Mouse (Mus musculus): ENCODE data around the gene Sntn. TPM values are rescaled to one million over a fixed set of nuclear protein-coding genes. Genes with fewer than 3 reads are reported as not detected.

Gene Sntn
- polyA plus RNA-seq (2012; fragmentation: generic; extraction: Trizol): not detected

DNA sequence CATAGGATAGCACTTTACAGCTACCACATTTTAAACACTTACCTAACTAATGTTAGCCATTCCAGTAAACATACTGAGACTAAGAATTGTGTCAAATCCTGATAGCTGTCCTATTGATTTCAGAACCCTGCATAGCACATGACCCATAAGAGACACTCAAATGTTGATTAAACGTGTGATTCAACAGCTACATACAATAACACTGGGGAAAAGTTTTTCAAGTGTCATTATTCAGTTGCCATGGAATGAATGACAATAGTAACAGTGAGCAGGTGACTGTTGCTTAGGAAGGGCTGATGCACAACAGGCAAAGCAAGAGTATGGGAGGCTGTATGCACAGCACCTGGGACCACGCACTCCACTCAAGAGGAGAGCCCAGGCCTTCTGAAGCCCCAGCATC is at the start of gene Sntn:
Sntn (plus strand) TSS at position 301 of the 400 bp plus-strand sequence.
- no peak for TF ChIP-seq POLR2AphosphoS2 (IDR thresholded peaks at IDR 0.05; ENCODE audit: insufficient read length, low read depth)
- no peak for TF ChIP-seq TCF12 (IDR thresholded peaks at IDR 0.05; ENCODE audit: insufficient read depth, poor library complexity, severe bottlenecking)
- TF ChIP-seq MYOG (IDR thresholded peaks at IDR 0.05; ENCODE audit: control insufficient read depth in 1 of 3, insufficient read depth in 1 of 3, insufficient read length in 2 of 3, low read depth in 2 of 3): no peak
- no peak for TF ChIP-seq E2F4 (IDR thresholded peaks at IDR 0.05; ENCODE audit: insufficient read depth)
- no peak for TF ChIP-seq MYOD1 (IDR thresholded peaks at IDR 0.05; ENCODE audit: control insufficient read depth in 1 of 3, insufficient read length in 2 of 3, low read depth in 2 of 3)
- no peak for TF ChIP-seq POLR2A (IDR thresholded peaks at IDR 0.05; ENCODE audit: insufficient read length, low read depth)
- TF ChIP-seq MAX (IDR thresholded peaks at IDR 0.05; ENCODE audit: low read depth): no peak
- TF ChIP-seq REST (IDR thresholded peaks at IDR 0.05; ENCODE audit: insufficient read depth, insufficient read length): no peak
- no peak for TF ChIP-seq SRF (IDR thresholded peaks at IDR 0.05; ENCODE audit: control insufficient read depth, insufficient read length, low read depth)
- TF ChIP-seq USF1 (IDR thresholded peaks at IDR 0.05; ENCODE audit: low read depth): no peak
- no peak for TF ChIP-seq TCF3 (IDR thresholded peaks at IDR 0.05; ENCODE audit: insufficient read length, low read depth)
- TF ChIP-seq CEBPB (IDR thresholded peaks at IDR 0.05; ENCODE audit: insufficient read depth, poor library complexity, severe bottlenecking): no peak
- Histone ChIP-seq H3K4me2 (ENCODE audit: low read depth) (no peak within 1 kb of the TSS), H3K79me2 (ENCODE audit: control insufficient read depth, insufficient read depth) (no peaks in the 10 kb centered on the region), H3K27me3 (ENCODE audit: control insufficient read depth, insufficient read depth, insufficient read length) (no peaks in the 10 kb centered on the region), H3ac (ENCODE audit: control insufficient read depth, insufficient read length) (no peak within 1 kb of the TSS), H3K4me3 (no peak within 1 kb of the TSS), H3K36me3 (ENCODE audit: control insufficient read depth, insufficient read depth) (no peaks in the 10 kb centered on the region)

DNA sequence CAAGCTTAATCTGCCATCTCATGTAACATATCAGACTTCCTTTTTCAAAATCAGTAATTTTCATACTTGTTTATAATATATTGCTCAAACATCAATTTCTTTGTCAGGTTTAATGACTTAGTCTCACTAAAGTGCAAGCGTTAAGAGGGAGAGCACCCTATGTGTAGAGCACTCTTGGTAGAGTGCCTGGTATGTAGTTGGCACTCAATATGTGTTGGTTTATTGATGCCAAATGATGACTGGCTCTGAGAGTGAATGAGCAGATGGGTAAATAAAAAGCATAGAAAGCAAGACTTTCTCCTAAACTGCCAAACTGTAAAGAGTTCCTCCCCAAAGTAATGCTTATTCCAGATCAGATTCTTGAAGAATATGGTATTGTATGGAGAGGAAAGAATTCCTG is 20.8 kb upstream of the Sntn start:
- Histone ChIP-seq H3K27me3 (ENCODE audit: control insufficient read depth, insufficient read depth, insufficient read length) (no peaks in the 10 kb centered on the region), H3K79me2 (ENCODE audit: control insufficient read depth, insufficient read depth) (no peaks in the 10 kb centered on the region), H3K4me3 (no peak overlapping the region), H3K36me3 (ENCODE audit: control insufficient read depth, insufficient read depth) (no peaks in the 10 kb centered on the region), H3K4me2 (ENCODE audit: low read depth) (no peak overlapping the region), H3ac (ENCODE audit: control insufficient read depth, insufficient read length) (no peak overlapping the region)
- TF ChIP-seq SRF (IDR thresholded peaks at IDR 0.05; ENCODE audit: control insufficient read depth, insufficient read length, low read depth): no peak
- TF ChIP-seq POLR2AphosphoS2 (IDR thresholded peaks at IDR 0.05; ENCODE audit: insufficient read length, low read depth): no peak
- no peak for TF ChIP-seq E2F4 (IDR thresholded peaks at IDR 0.05; ENCODE audit: insufficient read depth)
- TF ChIP-seq MYOG (IDR thresholded peaks at IDR 0.05; ENCODE audit: control insufficient read depth in 1 of 3, insufficient read depth in 1 of 3, insufficient read length in 2 of 3, low read depth in 2 of 3): no peak
- TF ChIP-seq CEBPB (IDR thresholded peaks at IDR 0.05; ENCODE audit: insufficient read depth, poor library complexity, severe bottlenecking): no peak
- TF ChIP-seq REST (IDR thresholded peaks at IDR 0.05; ENCODE audit: insufficient read depth, insufficient read length): no peak
- no peak for TF ChIP-seq MAX (IDR thresholded peaks at IDR 0.05; ENCODE audit: low read depth)
- no peak for TF ChIP-seq TCF12 (IDR thresholded peaks at IDR 0.05; ENCODE audit: insufficient read depth, poor library complexity, severe bottlenecking)
- no peak for TF ChIP-seq POLR2A (IDR thresholded peaks at IDR 0.05; ENCODE audit: insufficient read length, low read depth)
- TF ChIP-seq USF1 (IDR thresholded peaks at IDR 0.05; ENCODE audit: low read depth): no peak
- TF ChIP-seq MYOD1 (IDR thresholded peaks at IDR 0.05; ENCODE audit: control insufficient read depth in 1 of 3, insufficient read length in 2 of 3, low read depth in 2 of 3): no peak
- TF ChIP-seq TCF3 (IDR thresholded peaks at IDR 0.05; ENCODE audit: insufficient read length, low read depth): no peak

DNA sequence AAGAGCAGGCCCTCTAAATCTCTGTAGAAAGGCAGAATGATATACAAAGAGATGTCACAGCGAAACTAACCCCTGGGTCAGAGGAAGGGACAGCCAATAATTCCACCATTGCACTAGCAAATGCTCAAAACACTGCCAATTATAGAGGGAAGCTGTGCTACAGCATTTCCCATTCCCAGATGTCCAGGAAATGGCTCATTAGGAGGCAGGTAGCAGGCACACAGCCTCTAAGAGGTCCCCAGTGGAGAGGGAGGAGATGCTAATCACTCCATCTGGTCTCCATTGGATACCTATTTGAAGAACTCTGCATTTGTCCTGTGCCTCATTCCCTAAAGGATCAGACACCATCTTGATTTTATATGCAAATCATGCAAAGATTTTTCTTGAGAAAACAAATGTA is 19.6 kb upstream of the Sntn start:
- Histone ChIP-seq H3K36me3 (ENCODE audit: control insufficient read depth, insufficient read depth) (no peaks in the 10 kb centered on the region), H3K79me2 (ENCODE audit: control insufficient read depth, insufficient read depth) (no peaks in the 10 kb centered on the region), H3K4me3 (no peak overlapping the region), H3ac (ENCODE audit: control insufficient read depth, insufficient read length) (no peak overlapping the region), H3K27me3 (ENCODE audit: control insufficient read depth, insufficient read depth, insufficient read length) (no peaks in the 10 kb centered on the region), H3K4me2 (ENCODE audit: low read depth) (no peak overlapping the region)
- TF ChIP-seq TCF3 (IDR thresholded peaks at IDR 0.05; ENCODE audit: insufficient read length, low read depth) (no peak), CEBPB (IDR thresholded peaks at IDR 0.05; ENCODE audit: insufficient read depth, poor library complexity, severe bottlenecking) (no peak), MYOD1 (IDR thresholded peaks at IDR 0.05; ENCODE audit: control insufficient read depth in 1 of 3, insufficient read length in 2 of 3, low read depth in 2 of 3) (no peak), USF1 (IDR thresholded peaks at IDR 0.05; ENCODE audit: low read depth) (no peak), POLR2AphosphoS2 (IDR thresholded peaks at IDR 0.05; ENCODE audit: insufficient read length, low read depth) (no peak), E2F4 (IDR thresholded peaks at IDR 0.05; ENCODE audit: insufficient read depth) (no peak), TCF12 (IDR thresholded peaks at IDR 0.05; ENCODE audit: insufficient read depth, poor library complexity, severe bottlenecking) (no peak), SRF (IDR thresholded peaks at IDR 0.05; ENCODE audit: control insufficient read depth, insufficient read length, low read depth) (no peak), MYOG (IDR thresholded peaks at IDR 0.05; ENCODE audit: control insufficient read depth in 1 of 3, insufficient read depth in 1 of 3, insufficient read length in 2 of 3, low read depth in 2 of 3) (no peak), POLR2A (IDR thresholded peaks at IDR 0.05; ENCODE audit: insufficient read length, low read depth) (no peak), MAX (IDR thresholded peaks at IDR 0.05; ENCODE audit: low read depth) (no peak), REST (IDR thresholded peaks at IDR 0.05; ENCODE audit: insufficient read depth, insufficient read length) (no peak)

DNA sequence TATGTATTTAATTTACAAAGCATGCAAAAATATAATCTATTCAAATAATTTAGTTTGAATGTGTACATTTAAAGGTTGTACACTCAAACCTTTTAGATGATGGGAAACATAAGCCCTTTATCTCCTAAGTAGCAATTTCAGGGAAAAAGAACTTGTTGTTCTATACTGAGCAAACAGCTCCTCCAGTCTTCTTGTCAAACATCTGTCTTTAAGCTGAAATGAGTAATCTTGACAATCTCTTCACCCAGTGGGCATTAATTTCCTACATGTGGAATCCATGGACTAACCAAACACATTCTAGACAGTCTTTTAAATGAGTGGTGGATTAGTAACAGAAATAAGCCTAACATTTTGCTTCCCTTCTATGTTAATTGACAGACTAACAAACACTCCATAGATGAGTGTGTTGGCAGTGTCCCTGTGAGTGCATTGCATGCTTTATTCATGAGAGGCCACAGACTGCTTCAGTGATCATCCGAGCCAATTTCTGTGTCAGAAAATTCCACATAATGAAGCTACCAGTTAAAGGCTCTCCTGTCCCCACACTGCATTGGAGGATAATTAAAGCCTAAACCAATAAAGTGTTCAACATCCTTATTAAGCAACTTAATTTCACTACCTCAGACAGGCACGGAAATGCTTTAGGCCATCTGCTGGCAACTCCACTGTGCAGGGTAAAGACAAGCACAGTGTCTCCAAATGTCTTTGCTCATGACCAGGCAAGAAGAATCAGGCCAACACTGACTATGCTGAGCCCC is 19.0 kb upstream of the Sntn start:
- no peaks in the 10 kb centered on the region for H3K36me3 ChIP-seq (ENCODE audit: control insufficient read depth, insufficient read depth)
- TF ChIP-seq E2F4 (IDR thresholded peaks at IDR 0.05; ENCODE audit: insufficient read depth): no peak
- no peak for TF ChIP-seq MYOD1 (IDR thresholded peaks at IDR 0.05; ENCODE audit: control insufficient read depth in 1 of 3, insufficient read length in 2 of 3, low read depth in 2 of 3)
- no peak for TF ChIP-seq TCF12 (IDR thresholded peaks at IDR 0.05; ENCODE audit: insufficient read depth, poor library complexity, severe bottlenecking)
- TF ChIP-seq REST (IDR thresholded peaks at IDR 0.05; ENCODE audit: insufficient read depth, insufficient read length): no peak
- no peak for TF ChIP-seq SRF (IDR thresholded peaks at IDR 0.05; ENCODE audit: control insufficient read depth, insufficient read length, low read depth)
- TF ChIP-seq POLR2A (IDR thresholded peaks at IDR 0.05; ENCODE audit: insufficient read length, low read depth): no peak
- TF ChIP-seq MYOG (IDR thresholded peaks at IDR 0.05; ENCODE audit: control insufficient read depth in 1 of 3, insufficient read depth in 1 of 3, insufficient read length in 2 of 3, low read depth in 2 of 3): no peak
- no peak for TF ChIP-seq POLR2AphosphoS2 (IDR thresholded peaks at IDR 0.05; ENCODE audit: insufficient read length, low read depth)
- no peak for TF ChIP-seq USF1 (IDR thresholded peaks at IDR 0.05; ENCODE audit: low read depth)
- TF ChIP-seq MAX (IDR thresholded peaks at IDR 0.05; ENCODE audit: low read depth): no peak
- no peak for TF ChIP-seq TCF3 (IDR thresholded peaks at IDR 0.05; ENCODE audit: insufficient read length, low read depth)
- no peak for TF ChIP-seq CEBPB (IDR thresholded peaks at IDR 0.05; ENCODE audit: insufficient read depth, poor library complexity, severe bottlenecking)
- H3K27me3 ChIP-seq (ENCODE audit: control insufficient read depth, insufficient read depth, insufficient read length): no peaks in the 10 kb centered on the region
- H3ac ChIP-seq (ENCODE audit: control insufficient read depth, insufficient read length): no peak overlapping the region
- no peak overlapping the region for H3K4me3 ChIP-seq
- no peak overlapping the region for H3K4me2 ChIP-seq (ENCODE audit: low read depth)
- no peaks in the 10 kb centered on the region for H3K79me2 ChIP-seq (ENCODE audit: control insufficient read depth, insufficient read depth)
